Mouse (Mus musculus) C2C12 (cell line): ENCODE measurements at regions not wholly inside any gene's neighbourhood (a gene's known extent, or its start where the extent isn't known, plus 50 kb on each side); places are given as distances from the start of the nearest gene placed in this dataset.

Experiments
- H3K27me3 ChIP-seq: one replicate; pipeline ENCODE4 v1.6.1; 2011; ENCODE audit not compliant: control insufficient read depth, insufficient read depth, insufficient read length
- H3K36me3 ChIP-seq: one replicate; pipeline ENCODE4 v1.6.1; 2011; ENCODE audit not compliant: control insufficient read depth, insufficient read depth
- H3K4me3 ChIP-seq: one replicate; pipeline ENCODE4 v1.5.1; 2011; ENCODE audit warnings: mild to moderate bottlenecking, control low read depth; ENCODE audit not compliant: poor library complexity, insufficient read depth, severe bottlenecking
- H3K79me2 ChIP-seq: one replicate; pipeline ENCODE4 v1.6.1; 2011; ENCODE audit not compliant: control insufficient read depth, insufficient read depth
- H3K79me3 ChIP-seq: one replicate; pipeline ENCODE4 v1.6.1; 2011; ENCODE audit warnings: low read depth, control low read depth
- H3ac ChIP-seq: one replicate; pipeline ENCODE3; 2011; ENCODE audit warnings: low read depth; ENCODE audit not compliant: control insufficient read depth, insufficient read length
- CEBPB ChIP-seq: IDR thresholded peaks from one replicate; pipeline ENCODE4 v1.6.1; 2011; ENCODE audit warnings: low read depth, mild to moderate bottlenecking, control low read depth, moderate library complexity
- CTCF ChIP-seq: IDR thresholded peaks from one replicate; pipeline ENCODE4 v1.5.1; 2011; ENCODE audit not compliant: control insufficient read depth, insufficient read depth, insufficient read length
- FOSL1 ChIP-seq: IDR thresholded peaks from one replicate; pipeline ENCODE4 v1.8.0; 2011; ENCODE audit warnings: mild to moderate bottlenecking, low read length; ENCODE audit not compliant: poor library complexity, insufficient read depth, severe bottlenecking
- MAX ChIP-seq: IDR thresholded peaks from one replicate; pipeline ENCODE4 v1.6.1; 2011; ENCODE audit warnings: mild to moderate bottlenecking, control low read depth
- MYOD1 ChIP-seq: IDR thresholded peaks from one replicate; pipeline ENCODE4 v1.6.1; 2011; ENCODE audit warnings: low read depth; ENCODE audit not compliant: control insufficient read depth, insufficient read length
- MYOG ChIP-seq: IDR thresholded peaks from one replicate; pipeline ENCODE4 v1.6.1; 2011; ENCODE audit not compliant: control insufficient read depth, insufficient read length; ENCODE audit errors: extremely low read depth
- USF1 ChIP-seq: IDR thresholded peaks from one replicate; pipeline ENCODE4 v1.6.1; 2011; ENCODE audit warnings: low read depth, mild to moderate bottlenecking, control low read depth, moderate library complexity

DNA sequence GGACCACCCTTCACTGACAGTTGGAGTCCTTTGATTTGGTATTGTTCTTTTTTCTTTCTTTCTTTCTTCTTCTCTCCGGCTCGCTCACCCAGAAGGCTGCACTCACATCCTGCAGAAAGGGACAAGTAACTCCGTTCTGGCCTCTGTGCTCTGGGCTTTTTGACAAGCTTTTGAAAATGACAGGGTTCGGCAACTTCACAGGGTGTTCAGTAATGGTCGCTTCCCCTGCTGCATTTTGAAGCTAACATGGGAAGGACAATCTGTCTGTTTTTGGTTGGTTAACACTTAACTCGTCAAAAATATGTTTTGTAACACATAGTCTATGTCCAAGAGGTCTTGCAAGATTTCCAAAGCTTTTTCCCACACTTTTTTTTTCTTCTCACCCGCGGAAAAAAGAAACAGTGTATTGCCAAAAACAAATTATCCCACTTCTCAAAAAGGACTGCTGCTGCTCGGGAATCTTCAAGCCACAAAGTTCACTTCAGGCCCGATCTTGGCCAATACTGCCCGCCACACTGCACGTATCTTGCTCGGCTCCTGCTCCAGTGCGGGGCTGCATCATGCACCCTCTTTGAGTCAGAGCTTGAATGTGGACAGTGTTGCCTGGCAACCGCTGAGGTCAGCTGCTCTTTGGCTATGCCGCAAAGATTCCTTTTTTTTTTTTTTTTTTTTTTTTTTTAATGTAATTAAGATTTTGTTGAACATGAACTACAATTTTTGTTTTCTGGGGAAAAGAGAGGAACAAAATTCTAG, 209.4 kb upstream of the Inhba start:
- peak; percentile 50 for TF ChIP-seq USF1
- peak; percentile 23 for TF ChIP-seq MYOD1
- TF ChIP-seq MAX, result no peak
- no peaks in the 10 kb centered on the region for H3K79me3 ChIP-seq
- H3K27me3 ChIP-seq, result no peaks in the 10 kb centered on the region
- H3ac ChIP-seq, result peak overlapping the region; percentile 18
- no peaks in the 10 kb centered on the region for H3K36me3 ChIP-seq
- no peaks in the 10 kb centered on the region for H3K79me2 ChIP-seq
- H3K4me3 ChIP-seq, result no peak overlapping the region

DNA sequence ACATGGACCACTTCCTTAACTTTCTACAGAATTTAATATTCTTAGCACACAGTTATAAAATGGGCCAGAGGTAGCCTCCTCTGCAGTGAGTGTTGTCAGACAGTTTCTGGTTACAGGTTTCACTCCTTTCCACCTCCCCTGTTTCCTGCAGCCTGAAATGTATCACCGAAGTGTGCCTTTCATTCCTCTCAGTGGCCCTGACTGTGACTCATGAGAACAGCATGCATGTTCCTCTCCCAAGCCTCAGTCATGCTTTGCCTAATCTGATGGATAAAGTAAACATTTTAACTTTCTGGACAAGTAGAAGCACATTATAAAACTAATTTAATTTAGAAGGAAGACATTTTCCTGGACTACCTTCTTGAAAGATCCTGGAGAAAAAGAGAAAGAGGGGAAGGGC, 207.7 kb upstream of the Inhba start:
- Histone ChIP-seq H3K79me3 (no peaks in the 10 kb centered on the region), H3ac (no peak overlapping the region), H3K27me3 (no peaks in the 10 kb centered on the region), H3K4me3 (no peak overlapping the region), H3K79me2 (no peaks in the 10 kb centered on the region), H3K36me3 (no peaks in the 10 kb centered on the region)
- TF ChIP-seq CEBPB (no peak), MYOD1 (no peak), FOSL1 (peak; percentile 25), CTCF (no peak), USF1 (no peak), MAX (peak; percentile 24), MYOG (no peak)

DNA sequence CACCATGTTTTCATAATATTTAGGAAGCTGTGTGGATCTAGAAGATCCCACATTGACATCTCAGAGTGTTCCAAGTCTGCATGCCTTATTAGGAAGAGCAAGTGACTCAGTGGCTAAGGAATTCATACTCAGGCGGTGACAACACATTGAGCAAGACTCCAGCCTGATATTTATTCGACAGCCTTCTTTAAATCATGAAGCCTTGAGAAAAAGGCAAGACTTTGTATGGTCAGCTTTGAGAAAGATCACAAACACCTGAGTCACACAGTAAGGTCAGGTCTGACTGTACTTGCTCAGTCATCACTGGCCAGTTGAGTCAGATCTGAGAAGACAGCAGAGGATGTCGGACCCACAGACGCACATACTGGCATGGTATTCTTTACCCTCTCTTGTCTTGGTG, 204.7 kb upstream of the Inhba start:
- TF ChIP-seq MYOD1 (peak; percentile 68), FOSL1 (peak; percentile 94), MYOG (no peak), CEBPB (peak; percentile 97)
- Histone ChIP-seq H3K27me3 (no peaks in the 10 kb centered on the region), H3K79me2 (no peaks in the 10 kb centered on the region)

DNA sequence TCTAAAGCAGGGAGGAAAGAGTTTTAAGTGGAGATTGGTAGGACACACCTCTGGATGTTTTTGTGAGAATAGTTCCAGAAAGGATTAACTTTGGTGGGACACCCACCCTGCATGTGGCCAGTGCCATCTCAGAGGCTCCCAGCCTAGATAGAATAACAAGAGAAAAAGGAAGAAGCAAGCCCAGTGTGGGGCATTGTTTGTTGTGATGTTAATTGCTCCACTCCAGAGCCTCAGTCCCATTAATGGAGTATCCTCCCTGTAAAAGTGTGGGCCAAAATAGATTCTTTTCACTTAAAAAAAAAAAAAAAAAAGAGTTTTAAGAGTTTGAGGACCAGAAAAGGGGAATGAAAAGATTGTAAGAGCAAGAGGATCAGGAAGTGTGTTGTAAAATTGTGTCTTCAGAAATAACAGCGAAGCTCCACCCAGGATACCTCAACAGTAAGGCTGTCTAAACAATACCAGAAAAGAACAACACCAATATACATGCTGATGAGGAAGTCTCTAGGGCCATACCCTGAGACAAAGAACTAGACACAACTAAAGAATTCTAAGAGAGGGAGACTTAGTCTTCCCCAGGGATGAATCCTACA, 189.3 kb upstream of the Inhba start:
- no peaks in the 10 kb centered on the region for H3K36me3 ChIP-seq
- TF ChIP-seq USF1 (no peak), CTCF (no peak), CEBPB (no peak), FOSL1 (no peak), MAX (no peak), MYOD1 (no peak), MYOG (no peak)

More for the DNA sequence above, 204.7 kb upstream of the Inhba start:
- no peaks in the 10 kb centered on the region for H3K36me3 ChIP-seq
- no peak overlapping the region for H3ac ChIP-seq
- no peak overlapping the region for H3K4me3 ChIP-seq
- no peaks in the 10 kb centered on the region for H3K79me3 ChIP-seq

DNA sequence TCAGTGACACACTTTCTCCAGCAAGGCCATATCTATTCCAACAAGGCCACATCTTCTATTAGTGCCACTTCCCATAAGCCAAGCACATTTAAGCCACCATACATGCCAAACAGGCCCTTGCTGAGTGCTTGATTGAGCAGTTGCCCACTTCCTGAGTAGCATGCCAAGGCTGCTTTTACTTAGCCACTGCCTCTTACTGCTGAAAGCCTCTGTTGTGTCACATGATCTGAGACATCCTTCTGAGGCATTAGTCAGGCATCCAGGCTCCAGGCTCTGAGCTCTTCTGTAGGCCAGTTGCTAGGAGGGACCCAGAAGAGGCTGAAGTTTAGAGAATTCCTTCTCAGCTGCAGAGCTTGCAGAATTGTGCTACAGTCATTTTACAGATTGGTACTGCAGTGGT, 165.8 kb upstream of the Inhba start:
- Histone ChIP-seq H3K4me3 (no peak overlapping the region), H3K79me3 (no peaks in the 10 kb centered on the region), H3K36me3 (no peaks in the 10 kb centered on the region), H3ac (no peak overlapping the region), H3K79me2 (no peaks in the 10 kb centered on the region), H3K27me3 (no peaks in the 10 kb centered on the region)
- TF ChIP-seq CEBPB, result no peak
- peak; percentile 90 for TF ChIP-seq USF1

More for the DNA sequence above, 189.3 kb upstream of the Inhba start:
- no peak overlapping the region for H3ac ChIP-seq
- no peaks in the 10 kb centered on the region for H3K79me3 ChIP-seq
- no peak overlapping the region for H3K4me3 ChIP-seq
- no peaks in the 10 kb centered on the region for H3K27me3 ChIP-seq
- H3K79me2 ChIP-seq, result no peaks in the 10 kb centered on the region

DNA sequence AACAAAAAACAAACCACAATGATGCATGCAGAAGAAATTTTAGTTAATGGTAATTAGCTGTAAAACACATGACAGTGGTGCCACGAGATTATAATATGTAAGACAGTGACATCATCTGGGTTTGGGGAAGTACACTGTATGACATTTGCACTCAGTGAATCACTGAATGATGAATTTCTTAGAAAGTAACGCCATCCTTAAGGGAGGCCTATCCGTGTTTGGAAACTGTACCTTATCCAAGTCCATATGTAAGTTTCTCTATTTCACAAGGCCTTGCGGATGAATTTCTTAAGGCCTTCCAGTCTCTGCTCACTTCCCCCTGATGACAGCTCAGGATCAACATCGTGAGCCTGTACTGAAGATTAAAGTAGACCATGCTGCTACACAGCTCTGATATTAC, 163.6 kb upstream of the Inhba start:
- no peak overlapping the region for H3K4me3 ChIP-seq
- no peaks in the 10 kb centered on the region for H3K36me3 ChIP-seq
- H3K79me2 ChIP-seq, result no peaks in the 10 kb centered on the region
- H3K27me3 ChIP-seq, result no peaks in the 10 kb centered on the region
- TF ChIP-seq MYOD1, result no peak
- no peak for TF ChIP-seq USF1
- TF ChIP-seq FOSL1, result no peak
- TF ChIP-seq MAX, result no peak
- TF ChIP-seq CTCF, result no peak
- TF ChIP-seq MYOG, result no peak
- no peak for TF ChIP-seq CEBPB
- no peaks in the 10 kb centered on the region for H3K79me3 ChIP-seq
- no peak overlapping the region for H3ac ChIP-seq
